25 mouse cellular contexts compared by ENCODE assay signal in genomic region chr4:141711250-141711649, GRCm38 (mm10). TPM values are rescaled to one million over a fixed set of nuclear protein-coding genes. Genes with fewer than 3 reads are reported as not detected.
"Had no signal": no experiment of that assay in that cellular context is flagged by ENCODE, and none has a peak within 500 bp of the region (broad histone marks: within the 10 kb centered on the region; RNA-seq: fewer than 3 reads in every experiment).

No protein-coding gene starts in this region.

- H3K27ac ChIP-seq: kidney, postnatal 0 days; layer of hippocampus, adult 2 months; limb, embryonic 10.5 days; limb, embryonic 13.5 days; liver, embryonic 13.5 days; macrophage; midbrain, embryonic 12.5 days; midbrain, embryonic 15.5 days; neural tube, embryonic 12.5 days; neural tube, embryonic 15.5 days; stomach, embryonic 15.5 days had no signal

- H3K27me3 ChIP-seq: limb, embryonic 13.5 days; liver, embryonic 13.5 days; midbrain, embryonic 12.5 days; midbrain, embryonic 15.5 days; neural tube, embryonic 12.5 days; neural tube, embryonic 15.5 days; stomach, embryonic 15.5 days had no signal

- H3K4me3 ChIP-seq: layer of hippocampus, adult 2 months; limb, embryonic 10.5 days; limb, embryonic 13.5 days; liver, embryonic 13.5 days; midbrain, embryonic 12.5 days; midbrain, embryonic 15.5 days; neural tube, embryonic 12.5 days; neural tube, embryonic 15.5 days; stomach, embryonic 15.5 days had no signal

- H3K4me1 ChIP-seq: midbrain, embryonic 12.5 days; midbrain, embryonic 15.5 days; neural tube, embryonic 12.5 days; stomach, embryonic 15.5 days had no signal

- DNase-seq: kidney, adult 2 months; kidney, postnatal 25 days; layer of hippocampus, adult 9-11 months; liver; liver, embryonic 13.5 days; lung, embryonic 14.5 days; spleen, adult 18-20 months; thymus, postnatal 36 days had no signal

RNA-seq across cellular contexts. Expression of gene Rsc1a1, which starts 25.9 kb away (rescaled TPM):
- total RNA-seq: layer of hippocampus, adult 2 months had no signal
- polyA plus RNA-seq: intestine, postnatal 0 days; kidney, embryonic 14.5 days; kidney, postnatal 0 days; liver, embryonic 16.5 days; lung, postnatal 0 days; macrophage; midbrain, embryonic 12.5 days; neural tube, embryonic 12.5 days; neural tube, embryonic 15.5 days; stomach, embryonic 15.5 days had no signal

RNA-seq across cellular contexts. Expression of gene Agmat, which starts 35.2 kb away (rescaled TPM):
- total RNA-seq: layer of hippocampus, adult 2 months; layer of hippocampus, postnatal 25 days; megakaryocyte, adult 5-6 weeks had no signal
- polyA plus RNA-seq: limb, embryonic 10.5 days; lung, embryonic 14.5 days; macrophage; midbrain, embryonic 12.5 days; midbrain, embryonic 15.5 days; neural tube, embryonic 12.5 days; neural tube, embryonic 15.5 days; urinary bladder, adult 2 months had no signal
